Mouse (Mus musculus) embryonic facial prominence, embryonic 10.5 days (tissue): ENCODE measurements around the gene Tmx2. TPM values are rescaled to one million over a fixed set of nuclear protein-coding genes. Genes with fewer than 3 reads are reported as not detected.
A peak's percentile ranks its signal among the peaks of the same experiment; 100 is the strongest.

Experiments used
- DNase-seq: peaks from one replicate; pipeline ENCODE4 v3.0.0-alpha.2; 2017; ENCODE audit warnings: low spot score
- H3K27ac ChIP-seq: fragments of 300-500 bp; sonication (generic); replicated peaks from 2 replicates; pipeline ENCODE4 v1.5.1; 2016; ENCODE audit warnings: mild to moderate bottlenecking
- H3K27me3 ChIP-seq: fragments of 300-500 bp; sonication (generic); replicated peaks from 2 replicates; pipeline ENCODE4 v1.6.1; 2016; ENCODE audit warnings: low read depth, mild to moderate bottlenecking; ENCODE audit not compliant: poor library complexity, severe bottlenecking
- H3K36me3 ChIP-seq: fragments of 300-500 bp; sonication (generic); replicated peaks from 2 replicates; pipeline ENCODE4 v1.6.1; 2016; ENCODE audit warnings: mild to moderate bottlenecking, moderate library complexity
- H3K4me1 ChIP-seq: fragments of 300-500 bp; sonication (generic); 2 replicates; pipeline ENCODE4 v1.6.1; 2016
- H3K4me3 ChIP-seq: fragments of 300-500 bp; sonication (generic); 2 replicates; pipeline ENCODE4 v1.5.1; 2016; ENCODE audit warnings: mild to moderate bottlenecking, moderate library complexity
- H3K9me3 ChIP-seq: fragments of 300-500 bp; sonication (generic); 2 replicates; pipeline ENCODE4 v1.6.1; 2016; ENCODE audit warnings: mild to moderate bottlenecking
- WGBS: fragments of 180-500 bp; shearing (Covaris S2); methylation state at CpG from one replicate; pipeline ENCODE4 v1.1.7; 2016; 5-methylcytosine and 5-hydroxymethylcytosine counted together
- polyA plus RNA-seq: library from polyadenylated mRNA; unstranded; fragments of >200 nt; fragmentation: Nextera tagmentation; extraction: Ambion mirVana; gene quantifications from 2 replicates; pipeline ENCODE4 v1.2.1, GENCODE M21; 2016

Gene Tmx2
- polyA plus RNA-seq, 1 experiment from 2014 or later, result 135 TPM

GRCm38 (mm10) chr2:84650464-84651195, 28.3 kb downstream of the Tmx2 start, which contains the start of gene Ctnnd1:
Ctnnd1 (minus strand) TSS chr2:84650765.
- DNase-seq, result peak; percentile 86
- H3K36me3 ChIP-seq, result peaks cover 17% of the 10 kb centered on the region
- H3K27ac ChIP-seq, result peak within 1 kb of the TSS; percentile 95
- H3K4me1 ChIP-seq, result peaks cover 23% of the 10 kb centered on the region
- H3K9me3 ChIP-seq, result no peaks in the 10 kb centered on the region
- peak within 1 kb of the TSS; percentile 83 for H3K4me3 ChIP-seq
- WGBS, result under 1% methylated on average over 15 of the region's 15 CpGs
- H3K27me3 ChIP-seq, result no peaks in the 10 kb centered on the region

- Histone ChIP-seq H3K4me3 (peak overlapping the region; percentile 83), H3K27ac (peak overlapping the region; percentile 95), H3K27me3 (no peaks in the 10 kb centered on the region), H3K9me3 (no peaks in the 10 kb centered on the region), H3K4me1 (peaks cover 23% of the 10 kb centered on the region), H3K36me3 (peaks cover 18% of the 10 kb centered on the region)
- WGBS, result under 1% methylated on average over 10 of the region's 10 CpGs
- peak; percentile 56 for DNase-seq
Observed at GRCm38 (mm10) chr2:84649674-84650073, 29.3 kb downstream of the Tmx2 start.

- Histone ChIP-seq H3K36me3 (peaks cover 18% of the 10 kb centered on the region), H3K4me3 (peak overlapping the region; percentile 83), H3K27me3 (no peaks in the 10 kb centered on the region), H3K4me1 (peaks cover 23% of the 10 kb centered on the region), H3K27ac (peak overlapping the region; percentile 35; the same call in 1 of the 2 replicates), H3K9me3 (no peaks in the 10 kb centered on the region)
- DNase-seq, result no peak
- 51% methylated on average over 6 of the region's 6 CpGs for WGBS
Observed at GRCm38 (mm10) chr2:84648369-84648768, 30.6 kb downstream of the Tmx2 start.

- Histone ChIP-seq H3K4me1 (peaks cover 23% of the 10 kb centered on the region), H3K4me3 (peak overlapping the region; percentile 83; the same call in 1 of the 2 replicates), H3K27me3 (no peaks in the 10 kb centered on the region), H3K9me3 (no peaks in the 10 kb centered on the region), H3K27ac (no peak overlapping the region), H3K36me3 (peaks cover 20% of the 10 kb centered on the region)
- WGBS, result 94% methylated on average over 6 of the region's 6 CpGs
- no peak for DNase-seq
Observed at GRCm38 (mm10) chr2:84647051-84647568, 31.8 kb downstream of the Tmx2 start.

- H3K36me3 ChIP-seq, result peaks cover 24% of the 10 kb centered on the region
- H3K27me3 ChIP-seq, result no peaks in the 10 kb centered on the region
- 88% methylated on average over 1 of the region's 1 CpGs for WGBS
- H3K4me3 ChIP-seq, result no peak overlapping the region
- no peak overlapping the region for H3K27ac ChIP-seq
- DNase-seq, result no peak
- no peaks in the 10 kb centered on the region for H3K9me3 ChIP-seq
- peaks cover 20% of the 10 kb centered on the region for H3K4me1 ChIP-seq
Observed at GRCm38 (mm10) chr2:84646138-84646537, 32.8 kb downstream of the Tmx2 start.

GRCm38 (mm10) chr2:84640833-84641232, 38.1 kb downstream of the Tmx2 start:
- Histone ChIP-seq H3K9me3 (no peaks in the 10 kb centered on the region), H3K4me3 (no peak overlapping the region), H3K27me3 (no peaks in the 10 kb centered on the region), H3K27ac (no peak overlapping the region), H3K36me3 (peaks cover 8% of the 10 kb centered on the region), H3K4me1 (peaks cover 34% of the 10 kb centered on the region)
- DNase-seq, result no peak

- no peak for DNase-seq
- 0 out of 2 replicates have a peak, but pooled peaks cover 6% of the 10 kb centered on the region for H3K36me3 ChIP-seq
- WGBS, result 69% methylated on average over 5 of the region's 5 CpGs
- H3K27me3 ChIP-seq, result no peaks in the 10 kb centered on the region
- H3K4me1 ChIP-seq, result peaks cover 56% of the 10 kb centered on the region
- H3K27ac ChIP-seq, result no peak overlapping the region
- H3K9me3 ChIP-seq, result no peaks in the 10 kb centered on the region
- no peak overlapping the region for H3K4me3 ChIP-seq
Observed at GRCm38 (mm10) chr2:84638428-84639220, 40.3 kb downstream of the Tmx2 start.

- peak; percentile 32 for DNase-seq
- Histone ChIP-seq H3K27me3 (no peaks in the 10 kb centered on the region), H3K9me3 (no peaks in the 10 kb centered on the region), H3K4me3 (no peak overlapping the region), H3K36me3 (0 out of 2 replicates have a peak, but pooled peaks cover 6% of the 10 kb centered on the region), H3K27ac (peak overlapping the region; percentile 55; the same call in 1 of the 2 replicates), H3K4me1 (peaks cover 66% of the 10 kb centered on the region)
- 35% methylated on average over 7 of the region's 7 CpGs for WGBS
Observed at GRCm38 (mm10) chr2:84637452-84638165, 41.3 kb downstream of the Tmx2 start.

GRCm38 (mm10) chr2:84636231-84636741, 42.7 kb downstream of the Tmx2 start:
- WGBS, result 21% methylated on average over 8 of the region's 8 CpGs
- Histone ChIP-seq H3K9me3 (no peaks in the 10 kb centered on the region), H3K27ac (peak overlapping the region; percentile 82), H3K27me3 (no peaks in the 10 kb centered on the region), H3K4me3 (peak overlapping the region; percentile 39), H3K4me1 (peaks cover 68% of the 10 kb centered on the region), H3K36me3 (no peaks in the 10 kb centered on the region)
- DNase-seq, result peak; percentile 33

- Histone ChIP-seq H3K36me3 (0 out of 2 replicates have a peak, but pooled peaks cover under 1% of the 10 kb centered on the region), H3K27me3 (no peaks in the 10 kb centered on the region), H3K4me3 (peak overlapping the region; percentile 39), H3K9me3 (no peaks in the 10 kb centered on the region), H3K4me1 (peaks cover 68% of the 10 kb centered on the region), H3K27ac (peak overlapping the region; percentile 82)
- DNase-seq, result peak; percentile 73
- 3% methylated on average over 2 of the region's 2 CpGs for WGBS
Observed at GRCm38 (mm10) chr2:84635611-84636010, 43.3 kb downstream of the Tmx2 start.

- no peaks in the 10 kb centered on the region for H3K27me3 ChIP-seq
- H3K4me1 ChIP-seq, result peaks cover 68% of the 10 kb centered on the region
- 0 out of 2 replicates have a peak, but pooled peaks cover 2% of the 10 kb centered on the region for H3K36me3 ChIP-seq
- peak overlapping the region; percentile 82 for H3K27ac ChIP-seq
- WGBS, result 11% methylated on average over 4 of the region's 4 CpGs
- peak overlapping the region; percentile 39; the same call in 1 of the 2 replicates for H3K4me3 ChIP-seq
- peak; percentile 40 for DNase-seq
- H3K9me3 ChIP-seq, result no peaks in the 10 kb centered on the region
Observed at GRCm38 (mm10) chr2:84634934-84635482, 43.9 kb downstream of the Tmx2 start.
